Mouse (Mus musculus): ENCODE measurements around the gene A530016L24Rik.

A530016L24Rik gene

DNA sequence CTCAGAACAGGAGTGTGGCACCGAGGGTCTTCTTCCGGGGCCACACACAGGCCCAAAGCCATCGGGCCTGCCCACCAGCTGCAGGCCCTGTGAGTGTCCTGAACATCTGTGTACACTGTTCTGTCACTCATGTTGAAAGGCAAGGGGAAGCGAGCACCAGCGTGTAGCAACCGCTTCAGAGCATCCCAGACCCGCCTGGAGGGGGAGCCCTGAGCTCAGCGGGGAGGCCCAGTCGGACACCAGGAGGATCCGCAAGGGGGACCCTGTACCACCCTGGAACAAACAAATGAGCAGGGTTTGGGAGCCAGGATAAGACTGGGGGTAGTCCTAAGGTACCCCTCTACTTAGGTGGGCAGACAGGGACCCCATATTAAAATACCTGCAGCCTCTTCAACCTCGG is 9.4 kb downstream of the A530016L24Rik start:
- DNase-seq (ENCODE audit: low read depth, low spot score) = peak; percentile 31

DNA sequence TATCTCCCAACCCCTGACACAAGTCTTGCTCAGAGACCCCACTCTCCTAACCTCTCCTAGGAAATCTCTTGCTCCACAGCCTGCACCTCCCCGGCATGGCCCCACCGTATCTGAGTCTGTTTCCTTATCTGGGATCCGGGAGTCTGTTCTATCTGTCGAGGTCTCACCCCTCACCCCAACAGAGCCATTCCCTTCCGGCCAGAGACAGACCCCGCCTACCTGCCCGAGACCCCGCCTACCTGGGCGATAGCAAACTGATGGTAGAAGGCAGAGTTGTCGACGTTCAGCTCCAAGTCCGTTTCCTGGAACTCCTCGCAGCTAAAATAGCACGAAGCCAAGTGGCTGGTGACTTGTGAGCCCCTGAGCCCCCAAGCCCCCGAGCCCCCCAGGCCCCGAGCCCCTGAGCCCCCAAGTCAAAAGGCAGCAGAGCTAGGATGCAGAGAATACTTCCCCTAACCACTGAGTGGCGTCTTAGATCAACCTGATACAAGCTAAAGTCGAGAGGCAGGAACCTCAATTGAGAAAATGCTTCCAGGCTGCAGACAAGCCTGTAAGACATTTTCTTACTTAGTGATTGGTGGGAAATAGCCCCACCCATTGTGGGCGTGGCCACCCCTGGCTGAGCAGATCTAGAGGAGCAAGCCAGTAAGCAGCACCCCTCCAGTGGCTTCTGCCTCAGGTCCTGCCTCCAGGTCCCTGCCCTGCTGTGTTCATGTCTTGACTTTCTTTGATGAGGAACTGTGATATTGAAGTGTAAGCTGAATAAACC is 13.9 kb downstream of the A530016L24Rik start:
- peak; percentile 83 for DNase-seq (ENCODE audit: low read depth, low spot score)

DNA sequence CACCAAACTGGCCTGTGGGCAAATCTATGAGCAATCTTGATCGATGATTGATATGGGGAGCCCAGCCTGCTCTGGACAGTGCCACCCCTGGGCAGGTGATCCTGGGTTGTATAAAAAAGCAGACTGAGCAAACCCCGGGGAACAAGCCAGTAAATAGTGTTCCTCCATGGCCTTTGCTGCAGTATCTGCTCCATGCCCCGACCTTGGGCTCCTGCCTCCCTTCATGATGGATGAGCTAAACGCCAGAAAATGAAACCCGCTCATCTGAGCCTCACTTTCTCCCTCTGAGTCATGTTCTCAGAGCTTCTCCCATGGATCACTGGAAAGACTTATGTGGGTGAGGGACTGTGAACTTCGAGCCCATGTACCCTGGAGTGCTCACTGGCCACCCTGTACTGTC is 17.0 kb downstream of the A530016L24Rik start:
- no peak for DNase-seq (ENCODE audit: low read depth, low spot score)

GRCm38 (mm10) chr12:112507264-112507663 is 18.0 kb downstream of the A530016L24Rik start:
- no peak for DNase-seq (ENCODE audit: low read depth, low spot score)

GRCm38 (mm10) chr12:112507984-112508383 is 18.7 kb downstream of the A530016L24Rik start:
- DNase-seq (ENCODE audit: low read depth, low spot score) = no peak

DNA sequence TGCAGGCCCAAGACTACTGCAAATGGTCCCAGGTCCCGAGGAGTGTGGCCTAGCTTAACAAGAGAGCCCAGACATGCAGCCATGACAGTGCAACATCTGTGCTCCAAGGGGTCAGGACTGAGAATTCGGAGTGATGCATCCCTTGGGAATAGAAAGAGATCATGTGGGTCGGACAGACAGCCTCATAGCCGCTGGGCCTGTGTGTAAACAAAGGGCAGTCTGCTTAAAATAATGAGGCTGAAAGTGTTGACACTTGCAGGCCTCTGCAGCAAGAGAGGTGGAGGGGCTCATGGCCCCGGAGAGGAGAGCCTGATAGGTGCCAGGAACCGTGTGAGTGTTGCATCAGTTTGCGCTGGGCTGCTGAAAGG is 21.1 kb downstream of the A530016L24Rik start:
- DNase-seq (ENCODE audit: low read depth, low spot score) = no peak

DNA sequence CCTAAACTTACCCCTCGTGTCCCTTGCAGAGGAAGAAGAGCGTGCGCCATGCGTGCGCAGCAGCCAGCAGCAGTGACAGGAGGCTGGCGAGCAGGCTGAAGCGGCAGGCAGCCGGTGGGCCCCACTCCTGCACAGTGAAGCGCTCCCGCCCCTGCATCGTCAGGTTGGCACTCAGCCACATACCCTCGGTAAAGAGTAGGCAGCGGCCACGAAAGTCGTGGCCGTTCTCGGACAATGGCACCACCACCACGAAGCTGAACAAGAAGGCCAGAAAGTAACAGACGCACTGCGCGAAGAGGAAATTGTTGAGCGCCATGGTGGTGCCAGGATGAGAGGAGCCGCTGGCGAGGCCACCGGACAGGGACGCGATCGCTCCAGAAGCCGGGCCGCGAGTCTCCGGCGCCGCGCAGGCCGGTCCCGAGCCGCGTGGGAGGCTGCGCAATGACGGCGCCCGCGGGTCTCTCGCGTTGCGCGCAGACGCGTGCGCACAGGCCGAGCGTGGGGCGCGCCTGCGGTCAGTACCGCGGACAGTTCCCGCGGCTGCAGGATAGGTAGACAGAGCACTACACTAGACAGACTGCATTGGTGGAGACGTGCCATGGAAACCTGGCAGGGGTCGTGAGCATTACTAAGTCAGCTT is 21.6 kb downstream of the A530016L24Rik start:
- DNase-seq (ENCODE audit: low read depth, low spot score) = peak; percentile 84

DNA sequence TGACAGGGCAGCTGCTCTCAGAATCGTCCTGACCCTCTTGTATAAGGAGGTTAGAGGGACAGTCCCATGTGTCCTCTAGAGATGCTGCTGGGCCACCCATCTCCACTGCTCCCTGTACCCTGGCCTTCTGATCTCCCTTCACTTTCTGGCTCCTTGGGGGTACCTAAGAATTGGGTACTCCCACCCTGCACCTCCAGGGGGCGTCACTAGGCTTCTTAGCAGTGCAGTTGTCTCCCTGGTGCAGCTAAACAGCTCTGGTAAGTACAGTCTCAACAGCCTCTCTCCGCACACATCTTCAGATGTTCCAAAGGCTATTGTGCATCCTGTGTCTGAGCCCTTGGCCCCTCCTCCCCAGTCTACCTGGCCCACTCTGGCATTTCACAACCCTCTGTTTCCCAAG is 25.6 kb downstream of the A530016L24Rik start:
- no peak for DNase-seq (ENCODE audit: low read depth, low spot score)

DNA sequence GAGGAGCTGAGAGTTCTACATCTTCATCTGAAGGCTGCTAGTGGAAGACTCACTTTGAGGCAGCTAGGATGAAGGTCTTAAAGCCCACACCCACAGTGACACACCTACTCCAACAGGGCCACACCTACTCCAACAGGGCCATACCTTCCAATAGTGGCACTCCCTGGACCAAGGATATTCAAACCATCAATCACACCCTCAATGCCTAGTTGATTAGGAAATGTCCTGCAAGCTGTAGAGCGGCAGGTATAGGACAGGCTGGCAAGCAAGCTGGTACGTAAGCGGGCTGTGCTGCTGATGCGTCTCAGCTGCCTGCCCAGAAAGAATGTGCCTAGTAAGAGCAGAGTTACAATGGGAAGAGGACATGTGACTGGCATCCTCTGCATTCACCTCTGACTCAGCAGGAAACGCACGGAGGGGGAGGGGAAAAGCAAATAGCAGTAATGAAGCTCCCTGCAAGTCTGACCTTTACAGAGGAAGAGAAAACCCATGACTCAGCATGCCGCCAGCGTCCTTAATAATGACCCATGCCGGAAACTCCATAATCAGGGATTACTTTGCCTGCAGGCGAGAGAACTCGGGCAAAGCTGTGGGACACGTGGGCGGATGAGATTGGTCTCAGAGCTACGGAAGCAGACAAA is 27.6 kb downstream of the A530016L24Rik start, which contains the start of gene Tmem179:
Tmem179 (minus strand) TSS at position 51 of the 641 bp plus-strand sequence.
- peak; percentile 86 for DNase-seq (ENCODE audit: low read depth, low spot score)

DNA sequence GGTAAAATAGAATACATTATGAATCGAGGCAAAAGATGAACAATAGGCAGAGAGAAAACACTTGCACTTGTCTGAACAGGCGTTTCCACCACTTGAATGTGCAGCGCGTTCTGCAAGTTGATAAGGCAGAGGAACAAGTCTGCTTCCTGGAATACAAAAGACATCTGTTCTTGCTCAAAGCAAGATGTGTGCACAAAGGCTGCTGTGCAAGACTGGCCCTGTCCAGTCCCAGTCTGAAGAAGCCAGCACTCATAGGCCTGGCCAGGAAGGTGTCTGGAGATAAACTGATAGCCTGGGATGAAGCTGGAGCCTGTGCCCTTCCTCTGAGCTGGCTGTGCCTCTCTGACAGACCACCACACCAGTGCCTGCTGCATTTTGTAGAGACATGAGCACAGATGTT is 28.9 kb downstream of the A530016L24Rik start:
- no peak for DNase-seq (ENCODE audit: low read depth, low spot score)

DNA sequence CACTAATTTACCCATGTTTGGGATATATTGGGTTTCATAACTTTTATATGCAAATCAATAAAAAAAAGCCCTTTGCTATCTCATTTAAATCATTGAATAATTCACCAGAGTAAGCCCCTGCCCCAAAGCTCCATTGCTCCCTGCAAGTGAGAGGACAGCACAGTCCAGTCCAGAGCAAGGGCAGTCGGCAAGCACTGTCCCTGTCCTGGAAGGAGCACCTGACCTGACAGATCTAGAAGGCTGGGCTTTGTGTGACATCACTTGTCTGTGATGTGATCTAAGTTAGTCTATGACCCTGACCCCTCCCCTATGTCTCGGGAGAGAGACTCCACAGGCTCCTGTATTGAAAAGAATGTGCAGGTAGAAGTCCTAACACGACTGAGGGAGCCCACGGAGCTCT is 44.5 kb downstream of the A530016L24Rik start:
- no peak for DNase-seq (ENCODE audit: low read depth, low spot score)

DNA sequence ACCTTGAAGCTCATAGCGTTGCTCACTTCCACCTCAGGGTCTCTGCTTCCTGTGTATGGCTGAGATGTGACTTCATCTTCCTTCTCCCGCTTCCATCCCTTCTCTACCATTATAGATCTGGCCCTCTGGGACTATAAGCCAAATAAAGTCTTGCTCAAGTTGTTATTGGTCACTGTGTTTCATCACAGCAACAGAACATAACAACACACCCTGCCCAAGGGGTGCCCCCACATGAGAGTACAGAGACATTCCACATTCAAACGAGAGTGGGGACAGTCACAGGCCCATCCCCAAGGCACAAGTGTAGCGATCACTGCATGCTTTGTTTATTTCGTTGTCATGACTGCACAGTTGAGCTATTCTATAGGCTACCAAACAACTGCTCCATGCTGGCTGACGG is 48.0 kb downstream of the A530016L24Rik start:
- DNase-seq (ENCODE audit: low read depth, low spot score) = no peak

- DNase-seq (ENCODE audit: low read depth, low spot score) = peak; percentile 56
These were observed 49.1 kb downstream of the A530016L24Rik start for GRCm38 (mm10) chr12:112538356-112538755.

GRCm38 (mm10) chr12:112539466-112539965 is 50.3 kb downstream of the A530016L24Rik start:
- DNase-seq (ENCODE audit: low read depth, low spot score) = peak; percentile 72

DNA sequence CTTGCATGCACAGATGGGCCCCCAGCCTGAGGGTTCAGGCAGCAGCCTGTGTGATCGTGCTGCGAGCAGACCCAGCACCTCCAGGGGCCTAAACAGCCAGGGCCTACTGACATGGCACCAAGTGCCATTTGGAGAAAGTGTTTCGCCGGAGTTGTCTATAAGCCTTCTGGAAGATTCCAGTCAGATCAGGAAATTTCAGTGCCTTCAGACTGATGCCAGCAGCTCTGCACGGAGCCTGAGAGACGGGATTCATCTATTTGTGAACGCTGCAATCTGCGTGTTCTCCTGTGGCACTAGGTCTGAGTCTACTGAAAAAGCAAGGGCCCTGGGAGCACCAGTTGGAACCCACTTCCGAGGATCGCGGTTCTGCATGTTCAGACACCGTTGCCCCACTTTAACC is 51.1 kb downstream of the A530016L24Rik start:
- no peak for DNase-seq (ENCODE audit: low read depth, low spot score)

GRCm38 (mm10) chr12:112541483-112542091 is 52.3 kb downstream of the A530016L24Rik start:
- DNase-seq (ENCODE audit: low read depth, low spot score) = no peak

GRCm38 (mm10) chr12:112542257-112542919 is 53.1 kb downstream of the A530016L24Rik start:
- no peak for DNase-seq (ENCODE audit: low read depth, low spot score)

- DNase-seq (ENCODE audit: low read depth, low spot score) = peak; percentile 94
These were observed 53.7 kb downstream of the A530016L24Rik start for GRCm38 (mm10) chr12:112542920-112543300.

DNA sequence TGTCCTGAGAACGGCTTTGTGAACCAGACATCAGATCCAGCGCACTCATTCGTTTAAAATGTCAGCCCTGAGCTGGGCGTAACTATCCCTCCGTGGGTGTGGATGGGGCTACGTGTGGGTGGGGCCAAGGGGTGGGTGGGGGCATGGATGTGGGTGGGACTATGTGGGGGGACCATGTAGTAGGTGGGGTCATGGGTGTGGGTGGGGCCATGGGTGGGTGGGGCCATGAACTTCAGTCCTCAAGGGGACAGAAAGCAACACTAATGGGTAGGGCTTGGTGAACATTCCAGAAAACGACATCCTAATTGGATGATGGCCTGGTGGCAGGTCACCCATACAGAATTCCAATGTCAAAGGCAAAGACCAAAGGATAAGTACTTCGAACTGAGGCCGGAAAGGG is 54.7 kb downstream of the A530016L24Rik start:
- peak; percentile 88 for DNase-seq (ENCODE audit: low read depth, low spot score)

DNA sequence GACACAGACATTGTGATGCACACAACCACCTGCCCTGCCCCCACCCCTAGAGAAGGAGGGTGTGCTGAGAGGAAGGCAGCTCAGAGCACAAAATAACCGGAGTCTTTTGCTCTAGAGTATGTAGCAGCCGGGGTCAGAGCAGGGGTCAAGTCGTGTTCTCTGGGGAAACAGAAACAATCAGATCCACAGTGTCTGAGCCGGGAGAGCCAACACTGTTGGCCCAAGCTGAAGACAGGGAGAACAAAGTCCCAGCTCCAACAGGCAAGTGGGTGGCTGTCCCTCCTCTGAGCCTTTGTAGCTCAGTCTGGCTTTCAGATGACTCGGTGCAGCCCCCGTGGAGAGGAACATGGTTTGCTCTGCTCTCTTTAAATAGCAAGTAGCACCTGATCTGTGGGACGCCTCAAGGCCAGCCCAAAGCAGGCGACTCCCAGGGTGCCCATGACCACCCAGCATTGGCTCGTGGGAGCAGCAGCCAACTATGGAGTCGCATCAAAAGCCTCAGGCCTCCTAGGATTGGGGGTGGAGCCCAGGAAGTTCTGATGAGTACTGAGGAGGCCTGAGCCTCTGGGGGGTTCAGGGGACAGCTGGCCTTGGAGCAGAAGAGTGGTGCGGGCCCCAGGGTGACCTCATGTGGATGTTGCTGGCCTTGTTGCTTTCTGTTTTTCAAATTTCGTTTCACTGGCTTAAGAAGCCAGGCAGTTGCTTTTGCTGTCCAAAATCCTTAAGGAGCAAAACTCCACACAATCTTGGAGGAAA is 55.9 kb downstream of the A530016L24Rik start:
- DNase-seq (ENCODE audit: low read depth, low spot score) = peak; percentile 50

GRCm38 (mm10) chr12:112546110-112546509 is 56.9 kb downstream of the A530016L24Rik start:
- DNase-seq (ENCODE audit: low read depth, low spot score) = no peak

All from ZHBTc4 (cell line).